Mouse (Mus musculus): ENCODE measurements around the gene Sema4g. TPM values are rescaled to one million over a fixed set of nuclear protein-coding genes. Genes with fewer than 3 reads are reported as not detected.

The Sema4g gene
- under 1 TPM; 0.23 to 0.56 TPM for total RNA-seq (2023)

GRCm38 (mm10) chr19:44988831-44989566 lies at the start of gene Sema4g:
Gene Sema4g (plus strand): TSS chr19:44989101.

GRCm38 (mm10) chr19:45005444-45005843 lies 16.5 kb downstream of the Sema4g start, which contains the start of gene Twnk:
Gene Twnk (plus strand): TSS chr19:45005663.

GRCm38 (mm10) chr19:45005957-45006712 lies 17.2 kb downstream of the Sema4g start, which contains the start of gene Mrpl43:
Gene Mrpl43 (minus strand): TSS chr19:45006442.

GRCm38 (mm10) chr19:45014335-45014971 lies 25.6 kb downstream of the Sema4g start, which contains the start of gene Lzts2:
Gene Lzts2 (plus strand): TSS chr19:45014414.

GRCm38 (mm10) chr19:45045651-45046050 lies 56.8 kb downstream of the Sema4g start, which contains the start of gene Pdzd7:
Gene Pdzd7 (minus strand): TSS chr19:45045717.

GRCm38 (mm10) chr19:45047417-45047934 lies 58.6 kb downstream of the Sema4g start, which contains the start of gene Sfxn3:
Gene Sfxn3 (plus strand): TSS chr19:45047503.

Other genes with a start within 250 kb of the Sema4g start
- gene Pax2, start 233.1 kb upstream of the Sema4g start, total RNA-seq (2023) = not detected
- 10 to 100 TPM; 74.9 to 79.8 TPM for gene Slf2, start 58.0 kb upstream of the Sema4g start, total RNA-seq (2023)
- gene Twnk, start 16.6 kb downstream of the Sema4g start, total RNA-seq (2023) = 10 to 100 TPM; 12.7 to 13.3 TPM
- 10 to 100 TPM; 31.8 to 44.0 TPM for gene Mrpl43, start 17.3 kb downstream of the Sema4g start, total RNA-seq (2023)
- 1 to 10 TPM in 1 of 2 experiments, under 1 TPM in 1; 0.39 to 1.7 TPM for gene Lzts2, start 25.3 kb downstream of the Sema4g start, total RNA-seq (2023)
- not detected for gene Pdzd7, start 56.6 kb downstream of the Sema4g start, total RNA-seq (2023)
- 10 to 100 TPM; 24.5 to 26.6 TPM for gene Sfxn3, start 58.4 kb downstream of the Sema4g start, total RNA-seq (2023)
- under 1 TPM in 1 of 2 experiments, not detected in 1; 0.44 TPM for gene Kazald1, start 86.1 kb downstream of the Sema4g start, total RNA-seq (2023)
- gene Tlx1, start 161.6 kb downstream of the Sema4g start, total RNA-seq (2023) = not detected
- gene Lbx1, start 246.7 kb downstream of the Sema4g start, total RNA-seq (2023) = not detected